Mouse (Mus musculus) megakaryocyte, embryonic 14.5 days (primary cell): ENCODE measurements around the gene Elavl1. TPM values are rescaled to one million over a fixed set of nuclear protein-coding genes. Genes with fewer than 3 reads are reported as not detected.

Experiments
- H3K27me3 ChIP-seq: replicated peaks from 2 replicates; pipeline ENCODE3; 2012; ENCODE audit warnings: inconsistent platforms
- H3K36me3 ChIP-seq: replicated peaks from 2 replicates; pipeline ENCODE3; 2012; ENCODE audit warnings: low read length, inconsistent platforms, mixed read lengths
- H3K4me1 ChIP-seq: 2 replicates; pipeline ENCODE4 v1.6.1; 2012; ENCODE audit warnings: inconsistent platforms
- H3K4me3 ChIP-seq: replicated peaks from 2 replicates; pipeline ENCODE3; 2012; ENCODE audit warnings: moderate library complexity, mild to moderate bottlenecking, inconsistent platforms
- H3K9me3 ChIP-seq: 2 replicates; pipeline ENCODE4 v1.6.1; 2012; ENCODE audit warnings: inconsistent platforms
- FLI1 ChIP-seq: IDR thresholded peaks from 2 replicates; pipeline ENCODE4 v1.6.1; 2012; ENCODE audit warnings: low read length, inconsistent platforms, mixed read lengths
- GATA1 ChIP-seq: IDR thresholded peaks from 3 replicates; pipeline ENCODE4 v1.6.1; 2012; ENCODE audit warnings: mixed read lengths, low read length, inconsistent platforms, borderline replicate concordance
- polyA plus RNA-seq: library from polyadenylated mRNA; stranded (reverse); fragments of >175 nt; gene quantifications from 2 replicates; pipeline ENCODE4 v1.2.3, GENCODE M21; 2012; ENCODE audit warnings: low replicate concordance; ENCODE audit not compliant: insufficient read depth

Gene Elavl1
- polyA plus RNA-seq, 1 experiment: 41.2 TPM

DNA sequence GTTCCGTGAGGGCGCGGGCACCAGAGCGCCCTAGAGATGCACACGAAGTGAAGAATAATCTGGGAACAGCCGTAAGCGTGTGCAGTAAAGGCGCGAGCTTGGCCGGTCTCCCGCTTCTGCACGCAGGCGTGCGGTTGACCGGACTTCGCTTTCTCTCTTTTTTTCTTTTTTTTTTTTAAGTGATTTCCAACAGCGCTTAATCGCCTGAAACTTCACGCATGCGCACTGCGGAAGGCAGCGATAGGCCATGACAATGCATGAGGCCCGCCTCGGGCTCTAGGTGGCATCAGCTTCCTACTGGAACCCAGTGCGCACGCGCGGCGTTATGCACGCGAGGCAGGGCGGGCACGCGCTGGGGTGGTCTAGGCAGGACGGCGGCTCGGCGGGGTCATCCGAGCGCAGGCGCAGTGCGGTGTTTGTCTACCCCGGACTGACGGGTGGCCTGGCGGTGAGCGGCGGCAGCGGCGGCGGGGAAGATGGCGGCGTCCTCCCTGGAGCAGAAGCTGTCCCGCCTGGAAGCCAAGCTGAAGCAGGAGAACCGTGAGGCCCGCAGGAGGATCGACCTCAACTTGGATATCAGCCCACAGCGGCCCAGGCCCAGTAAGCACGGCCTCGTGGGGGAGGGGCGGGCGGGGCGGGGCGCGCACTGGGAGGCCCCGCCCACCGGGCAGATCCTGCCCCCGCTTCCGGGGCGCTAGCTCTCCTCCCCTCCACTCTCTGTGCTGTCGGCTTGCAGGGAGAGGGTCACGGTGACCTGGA, 86.6 kb downstream of the Elavl1 start, which contains the start of the genes Map2k7 and Gm49320:
Gene Map2k7, plus strand, starts transcription at position 307 of the 759 bp plus-strand sequence.
Gene Gm49320, plus strand, starts transcription at position 432 of the 759 bp plus-strand sequence.
- Histone ChIP-seq H3K4me1 (peaks cover 51% of the 10 kb centered on the region), H3K9me3 (no peaks in the 10 kb centered on the region), H3K4me3 (peak within 1 kb of the TSS; percentile 96), H3K36me3 (peaks cover 40% of the 10 kb centered on the region), H3K27me3 (peaks cover 18% of the 10 kb centered on the region)
- TF ChIP-seq GATA1 (no peak), FLI1 (no peak)

GRCm38 (mm10) chr8:4237814-4238433, 87.3 kb downstream of the Elavl1 start:
- no peaks in the 10 kb centered on the region for H3K9me3 ChIP-seq
- TF ChIP-seq GATA1: no peak
- no peak for TF ChIP-seq FLI1
- H3K4me1 ChIP-seq: peaks cover 51% of the 10 kb centered on the region
- peak overlapping the region; percentile 96 for H3K4me3 ChIP-seq
- H3K27me3 ChIP-seq: peaks cover 18% of the 10 kb centered on the region
- H3K36me3 ChIP-seq: peaks cover 33% of the 10 kb centered on the region

Other genes with a start within 250 kb of the Elavl1 start
- not detected in 2 replicates for gene Cd209f, start 219.6 kb downstream of the Elavl1 start, polyA plus RNA-seq
- not detected in 2 replicates for gene Cd209g, start 191.3 kb downstream of the Elavl1 start, polyA plus RNA-seq
- gene Evi5l, start 158.8 kb downstream of the Elavl1 start, polyA plus RNA-seq: 12.6 and 12.9 TPM in 2 replicates
- 0.22 TPM in 1 of 2 replicates, not detected in the other for gene Prr36, start 108.0 kb downstream of the Elavl1 start, polyA plus RNA-seq
- not detected in 2 replicates for gene Lrrc8e, start 98.6 kb downstream of the Elavl1 start, polyA plus RNA-seq
- gene Map2k7, start 86.7 kb downstream of the Elavl1 start, polyA plus RNA-seq: 92.1 and 123 TPM in 2 replicates
- gene Gm49320, start 86.5 kb downstream of the Elavl1 start, polyA plus RNA-seq: 12.4 TPM in 1 of 2 replicates, not detected in the other
- 35.3 and 93.0 TPM in 2 replicates for gene Tgfbr3l, start 77.2 kb downstream of the Elavl1 start, polyA plus RNA-seq
- gene Snapc2, start 72.3 kb downstream of the Elavl1 start, polyA plus RNA-seq: 62.0 and 69.9 TPM in 2 replicates
- gene Ctxn1, start 66.1 kb downstream of the Elavl1 start, polyA plus RNA-seq: 4.9 and 6.9 TPM in 2 replicates
- 14.2 and 43.5 TPM in 2 replicates for gene Timm44, start 49.5 kb downstream of the Elavl1 start, polyA plus RNA-seq
- 3.3 TPM in 1 of 2 replicates, not detected in the other for gene Ccl25, start 203 bp downstream of the Elavl1 start, polyA plus RNA-seq
- 2.4 TPM in 1 of 2 replicates, not detected in the other for gene Cers4, start 167.6 kb upstream of the Elavl1 start, polyA plus RNA-seq